Mouse (Mus musculus) kidney, postnatal 14 days (tissue): Measurements from ENCODE around the gene 6030408B16Rik.
A peak's percentile ranks its signal among the peaks of the same experiment; 100 is the strongest.

ENCODE experiments used
- DNase-seq: peaks from one replicate; pipeline ENCODE4 v3.0.0; 2022; ENCODE audit warnings: mixed read lengths

Gene 6030408B16Rik

GRCm38 (mm10) chr15:101298550-101298949 lies 5.5 kb downstream of the 6030408B16Rik start:
- no peak for DNase-seq

- DNase-seq = no peak
Measured at GRCm38 (mm10) chr15:101299480-101299960, 6.5 kb downstream of the 6030408B16Rik start.

GRCm38 (mm10) chr15:101300128-101300527 lies 7.1 kb downstream of the 6030408B16Rik start:
- no peak for DNase-seq

- DNase-seq = no peak
Measured at GRCm38 (mm10) chr15:101302201-101302600, 9.2 kb downstream of the 6030408B16Rik start.

- no peak for DNase-seq
Measured at GRCm38 (mm10) chr15:101303830-101304229, 10.8 kb downstream of the 6030408B16Rik start.

GRCm38 (mm10) chr15:101306459-101306858 lies 13.4 kb downstream of the 6030408B16Rik start:
- no peak for DNase-seq

- no peak for DNase-seq
Measured at GRCm38 (mm10) chr15:101308440-101309348, 15.7 kb downstream of the 6030408B16Rik start.

- DNase-seq = no peak
Measured at GRCm38 (mm10) chr15:101309493-101309892, 16.5 kb downstream of the 6030408B16Rik start.

- no peak for DNase-seq
Measured at GRCm38 (mm10) chr15:101311087-101311770, 18.2 kb downstream of the 6030408B16Rik start.

GRCm38 (mm10) chr15:101312006-101312405 lies 19.0 kb downstream of the 6030408B16Rik start:
- DNase-seq = no peak

- DNase-seq = no peak
Measured at GRCm38 (mm10) chr15:101315378-101315777, 22.4 kb downstream of the 6030408B16Rik start.

GRCm38 (mm10) chr15:101315832-101316231 lies 22.8 kb downstream of the 6030408B16Rik start:
- peak; percentile 93 for DNase-seq

GRCm38 (mm10) chr15:101316279-101316912 lies 23.4 kb downstream of the 6030408B16Rik start:
- DNase-seq = no peak

GRCm38 (mm10) chr15:101316913-101317813 lies 24.2 kb downstream of the 6030408B16Rik start:
- no peak for DNase-seq

GRCm38 (mm10) chr15:101317814-101318500 lies 24.9 kb downstream of the 6030408B16Rik start:
- no peak for DNase-seq

GRCm38 (mm10) chr15:101318889-101319765 lies 26.1 kb downstream of the 6030408B16Rik start:
- DNase-seq = no peak

GRCm38 (mm10) chr15:101320010-101320617 lies 27.1 kb downstream of the 6030408B16Rik start:
- DNase-seq = no peak

GRCm38 (mm10) chr15:101320618-101321041 lies 27.6 kb downstream of the 6030408B16Rik start:
- peak; percentile 73 for DNase-seq

GRCm38 (mm10) chr15:101321126-101321525 lies 28.1 kb downstream of the 6030408B16Rik start:
- DNase-seq = no peak

- no peak for DNase-seq
Measured at GRCm38 (mm10) chr15:101322106-101322505, 29.1 kb downstream of the 6030408B16Rik start.
